Mouse (Mus musculus): ENCODE measurements around the gene Efhc1. TPM values are rescaled to one million over a fixed set of nuclear protein-coding genes. Genes with fewer than 3 reads are reported as not detected.

Efhc1 gene
- total and polyA plus RNA-seq, 2 experiments from 2014 or later, result 1.6 to 15.6 TPM

GRCm38 (mm10) chr1:20996603-20997327 lies 45.3 kb downstream of the Efhc1 start:
- 63% methylated on average over 17 of the region's 17 CpGs for WGBS
- Histone ChIP-seq H3K4me3 (ENCODE audit: low read depth, low read length) (no peak overlapping the region), H3K27me3 (ENCODE audit: insufficient read depth, low read length) (no peaks in the 10 kb centered on the region), H3K36me3 (ENCODE audit: insufficient read depth, low read length) (no peaks in the 10 kb centered on the region), H3K4me2 (ENCODE audit: low read depth, low read length, poor library complexity, severe bottlenecking) (no peak overlapping the region), H3K9ac (replicated peaks; ENCODE audit: low read length, poor library complexity, severe bottlenecking) (no peak overlapping the region), H3K4me1 (ENCODE audit: insufficient read depth, low read length) (no peaks in the 10 kb centered on the region), H3K9me3 (ENCODE audit: low read length) (no peaks in the 10 kb centered on the region), H3K27ac (ENCODE audit: low read depth, low read length) (no peak overlapping the region)
- no peak for ATAC-seq (ENCODE audit: low FRiP score)
- no peak for TF ChIP-seq CTCF (IDR thresholded peaks at IDR 0.05)
- DNase-seq (ENCODE audit: low spot score), result no peak

DNA sequence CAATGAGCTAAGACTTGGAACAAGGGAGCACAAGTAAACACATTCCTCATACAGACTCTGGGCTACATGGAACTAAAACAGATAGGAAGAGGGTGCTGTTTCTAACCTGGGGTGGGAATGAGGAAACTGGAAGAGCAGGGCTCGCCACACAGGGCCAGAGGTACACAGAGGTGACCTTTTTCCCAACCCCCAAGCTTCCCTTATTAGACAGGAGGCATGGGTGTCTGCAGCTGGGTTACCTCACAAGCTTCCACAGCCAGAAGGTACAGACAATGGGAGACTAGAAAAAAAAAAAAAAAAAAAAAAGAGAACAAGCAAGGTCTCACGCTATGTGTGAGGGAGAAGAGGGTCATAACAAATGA lies 45.9 kb downstream of the Efhc1 start:
- no peaks in the 10 kb centered on the region for H3K36me3 ChIP-seq (ENCODE audit: insufficient read depth, low read length)
- ATAC-seq (ENCODE audit: low FRiP score), result no peak
- no peak for DNase-seq (ENCODE audit: low spot score)
- no peak overlapping the region for H3K9ac ChIP-seq (replicated peaks; ENCODE audit: low read length, poor library complexity, severe bottlenecking)
- H3K27me3 ChIP-seq (ENCODE audit: insufficient read depth, low read length), result no peaks in the 10 kb centered on the region
- no peaks in the 10 kb centered on the region for H3K9me3 ChIP-seq (ENCODE audit: low read length)
- TF ChIP-seq CTCF (IDR thresholded peaks at IDR 0.05), result no peak
- no peak overlapping the region for H3K27ac ChIP-seq (ENCODE audit: low read depth, low read length)
- no peak overlapping the region for H3K4me2 ChIP-seq (ENCODE audit: low read depth, low read length, poor library complexity, severe bottlenecking)
- H3K4me3 ChIP-seq (ENCODE audit: low read depth, low read length), result no peak overlapping the region
- no peaks in the 10 kb centered on the region for H3K4me1 ChIP-seq (ENCODE audit: insufficient read depth, low read length)
- 71% methylated on average over 2 of the region's 2 CpGs for WGBS

DNA sequence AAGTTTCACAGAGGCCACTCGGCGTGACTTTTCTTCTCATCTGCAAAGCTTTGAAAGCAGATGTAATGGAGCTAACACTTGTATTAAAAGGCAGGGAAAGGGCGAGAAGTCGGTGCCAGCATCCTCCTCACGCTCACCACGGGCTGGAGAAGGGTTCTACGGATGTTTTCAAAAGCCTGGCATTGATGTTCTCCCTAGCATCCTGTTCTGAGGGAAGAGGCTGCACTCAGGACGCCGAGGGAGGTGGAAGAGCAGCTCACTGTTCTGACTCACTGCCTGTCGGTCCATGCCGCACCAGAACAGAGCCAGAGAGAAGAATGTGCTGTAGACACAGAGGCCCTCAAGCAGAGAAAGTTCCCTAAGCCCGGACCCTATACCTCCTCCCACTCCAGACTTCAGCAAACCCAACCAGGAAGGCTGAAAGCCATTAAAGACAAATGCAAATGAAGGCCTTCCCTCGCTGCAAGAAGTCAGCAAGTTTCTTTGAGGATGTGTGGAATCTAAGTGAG lies 46.5 kb downstream of the Efhc1 start:
- no peak for TF ChIP-seq CTCF (IDR thresholded peaks at IDR 0.05)
- Histone ChIP-seq H3K27me3 (ENCODE audit: insufficient read depth, low read length) (no peaks in the 10 kb centered on the region), H3K4me1 (ENCODE audit: insufficient read depth, low read length) (no peaks in the 10 kb centered on the region), H3K4me3 (ENCODE audit: low read depth, low read length) (no peak overlapping the region), H3K4me2 (ENCODE audit: low read depth, low read length, poor library complexity, severe bottlenecking) (no peak overlapping the region), H3K9me3 (ENCODE audit: low read length) (no peaks in the 10 kb centered on the region), H3K27ac (ENCODE audit: low read depth, low read length) (no peak overlapping the region), H3K36me3 (ENCODE audit: insufficient read depth, low read length) (no peaks in the 10 kb centered on the region), H3K9ac (replicated peaks; ENCODE audit: low read length, poor library complexity, severe bottlenecking) (no peak overlapping the region)
- DNase-seq (ENCODE audit: low spot score) (no peak), ATAC-seq (ENCODE audit: low FRiP score) (no peak)
- WGBS, result 51% methylated on average over 13 of the region's 13 CpGs

GRCm38 (mm10) chr1:21002246-21003142 lies 51.1 kb downstream of the Efhc1 start:
- ATAC-seq (ENCODE audit: low FRiP score) (peak; percentile 39; the same call in 1 of the 2 replicates), DNase-seq (ENCODE audit: low spot score) (peak; percentile 53)
- no peak overlapping the region for H3K27ac ChIP-seq (ENCODE audit: low read depth, low read length)
- no peak for TF ChIP-seq CTCF (IDR thresholded peaks at IDR 0.05)
- H3K36me3 ChIP-seq (ENCODE audit: insufficient read depth, low read length), result no peaks in the 10 kb centered on the region
- H3K4me2 ChIP-seq (ENCODE audit: low read depth, low read length, poor library complexity, severe bottlenecking), result no peak overlapping the region
- H3K27me3 ChIP-seq (ENCODE audit: insufficient read depth, low read length), result no peaks in the 10 kb centered on the region
- H3K4me3 ChIP-seq (ENCODE audit: low read depth, low read length), result no peak overlapping the region
- no peaks in the 10 kb centered on the region for H3K4me1 ChIP-seq (ENCODE audit: insufficient read depth, low read length)
- 81% methylated on average over 14 of the region's 14 CpGs for WGBS
- H3K9me3 ChIP-seq (ENCODE audit: low read length), result no peaks in the 10 kb centered on the region
- no peak overlapping the region for H3K9ac ChIP-seq (replicated peaks; ENCODE audit: low read length, poor library complexity, severe bottlenecking)

DNA sequence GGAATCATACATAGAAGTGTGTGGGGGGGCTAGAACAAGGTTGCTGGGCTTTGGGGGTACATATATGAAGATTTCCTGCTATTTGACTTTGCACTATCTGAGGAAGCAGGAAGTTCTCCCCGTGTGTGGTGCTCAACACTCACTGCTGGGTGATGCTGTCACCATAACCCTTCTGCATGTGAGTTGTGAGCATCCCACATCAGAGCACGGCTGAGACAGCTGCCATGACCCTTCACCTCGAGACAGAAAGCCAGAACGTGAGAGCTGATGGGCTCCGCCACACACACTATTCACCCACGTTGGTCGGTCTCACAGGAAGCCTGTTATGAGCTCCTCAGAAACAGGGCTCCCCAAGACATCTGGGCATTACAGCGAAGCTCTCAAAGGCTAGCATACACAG lies 53.2 kb downstream of the Efhc1 start:
- no peak for TF ChIP-seq CTCF (IDR thresholded peaks at IDR 0.05)
- Histone ChIP-seq H3K4me3 (ENCODE audit: low read depth, low read length) (no peak overlapping the region), H3K9me3 (ENCODE audit: low read length) (no peaks in the 10 kb centered on the region), H3K4me2 (ENCODE audit: low read depth, low read length, poor library complexity, severe bottlenecking) (no peak overlapping the region), H3K27ac (ENCODE audit: low read depth, low read length) (no peak overlapping the region), H3K9ac (replicated peaks; ENCODE audit: low read length, poor library complexity, severe bottlenecking) (no peak overlapping the region), H3K4me1 (ENCODE audit: insufficient read depth, low read length) (no peaks in the 10 kb centered on the region), H3K36me3 (ENCODE audit: insufficient read depth, low read length) (no peaks in the 10 kb centered on the region), H3K27me3 (ENCODE audit: insufficient read depth, low read length) (no peaks in the 10 kb centered on the region)
- DNase-seq (ENCODE audit: low spot score), result no peak
- ATAC-seq (ENCODE audit: low FRiP score), result no peak
- 87% methylated on average over 8 of the region's 8 CpGs for WGBS

DNA sequence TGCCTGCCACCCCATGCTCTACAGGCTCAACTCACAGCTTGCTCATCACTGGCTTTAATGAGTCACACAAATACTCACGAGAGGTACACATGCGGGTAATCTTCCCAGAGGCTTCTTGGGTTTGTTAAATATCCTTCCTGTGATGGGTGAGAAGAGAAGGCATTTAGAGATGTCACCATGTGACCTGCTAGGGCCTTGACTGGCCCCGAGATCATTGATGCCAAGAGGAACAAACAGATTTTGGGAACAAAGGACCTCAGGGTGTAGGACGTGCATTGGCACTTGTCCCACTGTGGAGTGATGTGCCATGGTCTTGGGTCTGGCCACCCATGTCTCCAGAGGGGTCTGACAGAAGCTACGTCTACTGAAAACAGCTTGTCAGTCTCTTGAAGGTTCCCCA lies 55.3 kb downstream of the Efhc1 start:
- Histone ChIP-seq H3K4me1 (ENCODE audit: insufficient read depth, low read length) (no peaks in the 10 kb centered on the region), H3K36me3 (ENCODE audit: insufficient read depth, low read length) (no peaks in the 10 kb centered on the region), H3K27ac (ENCODE audit: low read depth, low read length) (no peak overlapping the region), H3K9ac (replicated peaks; ENCODE audit: low read length, poor library complexity, severe bottlenecking) (no peak overlapping the region), H3K9me3 (ENCODE audit: low read length) (no peaks in the 10 kb centered on the region), H3K27me3 (ENCODE audit: insufficient read depth, low read length) (no peaks in the 10 kb centered on the region), H3K4me3 (ENCODE audit: low read depth, low read length) (no peak overlapping the region), H3K4me2 (ENCODE audit: low read depth, low read length, poor library complexity, severe bottlenecking) (no peak overlapping the region)
- no peak for DNase-seq (ENCODE audit: low spot score)
- WGBS, result 85% methylated on average over 5 of the region's 5 CpGs
- no peak for ATAC-seq (ENCODE audit: low FRiP score)
- TF ChIP-seq CTCF (IDR thresholded peaks at IDR 0.05), result no peak
